Mouse (Mus musculus): ENCODE results near the gene Ttll4. TPM values are rescaled to one million over a fixed set of nuclear protein-coding genes. Genes with fewer than 3 reads are reported as not detected.

The Ttll4 gene
- polyA plus RNA-seq, 1 experiment from 2014 or later = 7.1 TPM

DNA sequence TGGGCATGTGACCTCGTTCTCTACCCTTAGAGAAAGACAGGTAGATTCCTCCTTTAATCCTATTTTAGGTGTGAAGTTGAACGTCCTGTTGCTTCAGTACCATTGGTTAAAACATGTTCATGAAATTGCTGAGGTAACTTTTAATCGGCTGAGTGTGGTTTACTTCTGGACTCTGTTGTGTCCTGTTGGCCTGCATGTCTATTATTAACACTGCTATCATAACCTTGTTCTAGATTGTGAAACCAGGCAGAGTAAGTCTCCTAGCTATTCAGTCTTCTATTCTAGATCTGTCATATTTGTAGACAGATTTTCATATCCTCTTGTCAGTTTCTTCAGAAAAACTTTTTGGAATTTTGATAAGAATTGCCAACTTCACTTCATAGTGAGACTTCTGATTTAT, 6.8 kb downstream of the Ttll4 start:
- Histone ChIP-seq H3K9me3 (ENCODE audit: control insufficient read depth, low read length) (no peaks in the 10 kb centered on the region), H3K27me3 (replicated peaks; ENCODE audit: control insufficient read depth, insufficient read depth, low read length) (no peaks in the 10 kb centered on the region), H3K27ac (ENCODE audit: low read length) (no peak overlapping the region), H3K4me1 (ENCODE audit: control insufficient read depth, insufficient read depth, low read length) (peaks cover 5% of the 10 kb centered on the region; the same call in 1 of the 2 replicates), H3K4me3 (ENCODE audit: low read length) (no peak overlapping the region), H3K9ac (ENCODE audit: low read depth, low read length) (no peak overlapping the region), H3K36me3 (ENCODE audit: control insufficient read depth, insufficient read depth, low read length) (no peaks in the 10 kb centered on the region), H3K4me2 (ENCODE audit: low read depth, low read length) (no peak overlapping the region)
- 90% methylated on average over 3 of the region's 3 CpGs for WGBS
- ATAC-seq = no peak

DNA sequence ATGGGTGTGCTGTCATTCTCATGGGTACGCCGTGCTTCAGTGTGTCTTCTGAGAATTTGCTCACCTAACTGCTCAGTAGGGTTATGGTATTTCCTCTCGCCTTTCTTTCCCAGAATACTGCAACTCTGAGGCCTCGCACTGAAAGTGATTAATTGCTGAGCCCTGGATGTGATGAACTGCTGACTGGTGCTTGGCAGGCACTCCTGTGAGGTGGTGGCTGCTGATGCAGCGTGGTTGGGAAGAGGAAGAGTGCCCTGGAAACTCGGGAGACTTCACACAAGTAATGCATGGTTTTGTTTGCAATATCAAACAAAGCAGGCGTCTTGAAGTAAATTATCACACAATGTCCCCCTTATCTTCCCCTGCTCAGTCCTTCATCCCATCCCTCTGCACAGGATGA, 11.2 kb downstream of the Ttll4 start:
- H3K4me3 ChIP-seq (ENCODE audit: low read length) = no peak overlapping the region
- no peak overlapping the region for H3K9ac ChIP-seq (ENCODE audit: low read depth, low read length)
- H3K27me3 ChIP-seq (replicated peaks; ENCODE audit: control insufficient read depth, insufficient read depth, low read length) = no peaks in the 10 kb centered on the region
- 70% methylated on average over 7 of the region's 7 CpGs for WGBS
- no peak overlapping the region for H3K4me2 ChIP-seq (ENCODE audit: low read depth, low read length)
- no peaks in the 10 kb centered on the region for H3K4me1 ChIP-seq (ENCODE audit: control insufficient read depth, insufficient read depth, low read length)
- no peak for ATAC-seq
- H3K27ac ChIP-seq (ENCODE audit: low read length) = no peak overlapping the region
- H3K9me3 ChIP-seq (ENCODE audit: control insufficient read depth, low read length) = no peaks in the 10 kb centered on the region
- no peaks in the 10 kb centered on the region; the same call in 1 of the 2 replicates for H3K36me3 ChIP-seq (ENCODE audit: control insufficient read depth, insufficient read depth, low read length)

DNA sequence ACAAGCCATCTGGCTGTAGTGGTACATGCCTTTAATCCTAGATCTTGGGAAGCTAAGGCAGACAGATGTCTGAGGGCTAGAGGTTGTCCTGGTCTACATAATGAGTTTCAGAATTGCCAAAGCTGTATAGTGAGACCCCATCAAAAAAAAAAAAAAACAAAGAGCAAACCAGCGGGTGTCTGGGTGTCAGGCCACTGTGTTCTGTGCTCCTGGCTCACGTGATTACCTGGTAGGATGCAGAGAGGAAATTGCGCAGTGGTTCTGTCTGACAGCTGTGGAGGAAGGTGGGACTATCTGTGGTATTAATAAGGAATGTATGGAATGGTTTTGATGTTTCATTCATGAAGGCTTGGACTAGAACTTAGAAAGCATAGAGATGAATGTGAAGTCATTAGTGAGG, 15.3 kb downstream of the Ttll4 start:
- Histone ChIP-seq H3K4me1 (ENCODE audit: control insufficient read depth, insufficient read depth, low read length) (no peaks in the 10 kb centered on the region), H3K36me3 (ENCODE audit: control insufficient read depth, insufficient read depth, low read length) (peaks cover 17% of the 10 kb centered on the region), H3K4me2 (ENCODE audit: low read depth, low read length) (no peak overlapping the region), H3K9me3 (ENCODE audit: control insufficient read depth, low read length) (no peaks in the 10 kb centered on the region), H3K9ac (ENCODE audit: low read depth, low read length) (no peak overlapping the region), H3K27me3 (replicated peaks; ENCODE audit: control insufficient read depth, insufficient read depth, low read length) (no peaks in the 10 kb centered on the region), H3K27ac (ENCODE audit: low read length) (no peak overlapping the region), H3K4me3 (ENCODE audit: low read length) (no peak overlapping the region)
- 89% methylated on average over 3 of the region's 3 CpGs for WGBS
- no peak for ATAC-seq

DNA sequence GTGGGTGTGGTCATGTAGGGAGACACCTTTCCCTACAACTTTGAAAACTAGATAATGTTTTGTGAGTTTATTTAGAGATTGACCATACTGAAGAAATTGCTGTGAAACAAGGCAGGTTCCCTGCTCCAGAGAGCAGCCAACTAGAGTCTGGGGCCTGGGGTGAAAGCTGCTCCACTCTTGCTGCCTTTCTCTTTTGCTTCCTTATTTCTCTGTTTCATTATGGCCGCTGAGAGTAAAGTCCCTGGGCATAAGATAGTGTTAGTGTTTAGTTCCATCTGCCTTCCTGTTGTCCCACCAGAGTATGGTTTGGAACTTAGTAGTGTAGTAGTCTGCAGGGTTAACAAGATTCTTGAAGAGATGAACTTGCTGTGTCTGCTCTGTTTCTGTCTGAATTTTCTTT, 16.3 kb downstream of the Ttll4 start:
- H3K27ac ChIP-seq (ENCODE audit: low read length) = no peak overlapping the region; the same call in 1 of the 2 replicates
- 68% methylated on average over 1 of the region's 1 CpGs for WGBS
- no peak overlapping the region for H3K9ac ChIP-seq (ENCODE audit: low read depth, low read length)
- no peak overlapping the region for H3K4me3 ChIP-seq (ENCODE audit: low read length)
- no peak for ATAC-seq
- H3K4me1 ChIP-seq (ENCODE audit: control insufficient read depth, insufficient read depth, low read length) = no peaks in the 10 kb centered on the region
- H3K36me3 ChIP-seq (ENCODE audit: control insufficient read depth, insufficient read depth, low read length) = peaks cover 17% of the 10 kb centered on the region
- H3K27me3 ChIP-seq (replicated peaks; ENCODE audit: control insufficient read depth, insufficient read depth, low read length) = no peaks in the 10 kb centered on the region
- H3K9me3 ChIP-seq (ENCODE audit: control insufficient read depth, low read length) = no peaks in the 10 kb centered on the region
- no peak overlapping the region for H3K4me2 ChIP-seq (ENCODE audit: low read depth, low read length)

DNA sequence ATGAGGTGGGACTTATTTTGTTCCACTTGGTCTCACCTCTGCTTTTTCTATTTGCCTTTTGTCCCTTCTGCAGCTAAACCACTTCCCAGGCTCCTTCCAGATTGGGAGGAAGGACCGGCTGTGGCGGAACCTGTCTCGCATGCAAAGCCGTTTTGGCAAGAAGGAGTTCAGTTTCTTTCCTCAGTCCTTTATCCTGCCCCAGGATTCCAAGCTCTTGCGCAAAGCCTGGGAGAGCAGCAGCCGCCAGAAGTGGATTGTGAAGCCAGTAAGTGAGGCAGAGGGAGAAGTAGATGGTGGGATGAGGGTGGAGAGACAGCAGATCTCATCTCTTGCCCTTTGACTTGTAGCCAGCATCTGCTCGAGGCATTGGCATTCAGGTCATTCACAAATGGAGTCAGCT, 25.6 kb downstream of the Ttll4 start:
- no peak overlapping the region for H3K4me3 ChIP-seq (ENCODE audit: low read length)
- H3K36me3 ChIP-seq (ENCODE audit: control insufficient read depth, insufficient read depth, low read length) = peaks cover 19% of the 10 kb centered on the region

DNA sequence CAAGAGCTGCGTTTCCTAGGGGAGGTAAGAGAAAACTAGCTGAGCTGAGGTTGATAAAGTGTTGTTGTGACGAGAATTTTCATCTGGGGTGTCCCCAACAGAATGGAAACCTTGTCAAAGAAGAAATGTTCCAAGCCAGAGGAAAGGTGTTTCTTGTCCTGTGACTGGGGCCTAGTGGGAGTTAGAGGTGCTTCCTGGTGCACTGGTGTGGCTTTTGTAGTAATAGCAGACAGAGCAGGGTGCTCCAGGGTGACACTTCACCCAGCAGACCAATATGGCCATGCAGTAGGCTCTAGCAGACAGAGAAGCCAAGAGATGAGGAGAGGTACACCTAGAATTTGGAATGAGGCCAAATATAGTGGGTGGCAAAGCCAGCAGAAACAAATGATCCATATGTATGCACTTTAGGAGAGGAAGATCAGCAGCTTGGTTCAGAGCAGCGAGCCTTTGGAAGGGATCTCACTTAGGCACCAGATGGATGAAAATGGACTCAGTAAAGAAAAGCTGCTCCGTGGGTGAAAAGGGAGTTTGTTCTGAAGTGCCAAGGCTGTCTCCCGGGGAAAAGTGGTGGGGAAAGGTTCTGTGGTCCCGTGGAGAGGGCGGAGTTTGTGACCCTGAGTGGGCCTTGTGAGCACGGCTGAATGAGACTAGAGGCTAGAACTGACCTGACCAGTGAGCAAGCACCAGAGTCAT, 32.5 kb downstream of the Ttll4 start:
- H3K36me3 ChIP-seq (ENCODE audit: control insufficient read depth, insufficient read depth, low read length) = peaks cover 21% of the 10 kb centered on the region
- H3K27ac ChIP-seq (ENCODE audit: low read length) = no peak overlapping the region
- no peak overlapping the region for H3K4me2 ChIP-seq (ENCODE audit: low read depth, low read length)
- no peak for ATAC-seq
- no peak overlapping the region for H3K9ac ChIP-seq (ENCODE audit: low read depth, low read length)
- WGBS = 89% methylated on average over 8 of the region's 8 CpGs
- no peaks in the 10 kb centered on the region for H3K9me3 ChIP-seq (ENCODE audit: control insufficient read depth, low read length)
- no peaks in the 10 kb centered on the region for H3K4me1 ChIP-seq (ENCODE audit: control insufficient read depth, insufficient read depth, low read length)
- no peak overlapping the region for H3K4me3 ChIP-seq (ENCODE audit: low read length)
- no peaks in the 10 kb centered on the region for H3K27me3 ChIP-seq (replicated peaks; ENCODE audit: control insufficient read depth, insufficient read depth, low read length)

More for the DNA sequence above, 25.6 kb downstream of the Ttll4 start:
- Histone ChIP-seq H3K4me2 (ENCODE audit: low read depth, low read length) (no peak overlapping the region), H3K27me3 (replicated peaks; ENCODE audit: control insufficient read depth, insufficient read depth, low read length) (no peaks in the 10 kb centered on the region), H3K27ac (ENCODE audit: low read length) (no peak overlapping the region), H3K9ac (ENCODE audit: low read depth, low read length) (no peak overlapping the region), H3K4me1 (ENCODE audit: control insufficient read depth, insufficient read depth, low read length) (no peaks in the 10 kb centered on the region), H3K9me3 (ENCODE audit: control insufficient read depth, low read length) (no peaks in the 10 kb centered on the region)
- 92% methylated on average over 7 of the region's 7 CpGs for WGBS
- ATAC-seq = no peak

DNA sequence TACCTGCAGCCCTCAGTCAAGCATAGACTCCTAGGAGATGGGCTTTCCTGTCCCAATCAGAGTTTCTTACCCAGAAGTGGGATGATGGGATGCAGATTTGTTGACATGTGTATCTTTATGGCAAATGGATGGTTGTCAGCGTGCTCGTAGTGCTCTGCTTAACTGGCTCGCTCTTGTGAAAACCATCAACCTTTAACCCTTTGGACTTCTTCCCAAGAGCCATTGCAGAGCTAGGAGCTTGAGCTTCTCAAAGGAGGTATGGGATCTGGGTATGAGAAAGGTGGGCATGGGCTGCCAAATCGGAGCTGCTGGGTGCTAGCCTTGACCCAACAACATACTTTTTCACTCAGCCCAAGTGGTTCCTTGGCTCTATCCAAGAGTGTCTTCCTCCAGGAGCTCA, 34.3 kb downstream of the Ttll4 start:
- H3K4me2 ChIP-seq (ENCODE audit: low read depth, low read length) = no peak overlapping the region
- no peak overlapping the region for H3K27ac ChIP-seq (ENCODE audit: low read length)
- 80% methylated on average over 4 of the region's 4 CpGs for WGBS
- ATAC-seq = no peak
- H3K4me3 ChIP-seq (ENCODE audit: low read length) = no peak overlapping the region
- H3K9ac ChIP-seq (ENCODE audit: low read depth, low read length) = no peak overlapping the region
- H3K27me3 ChIP-seq (replicated peaks; ENCODE audit: control insufficient read depth, insufficient read depth, low read length) = no peaks in the 10 kb centered on the region
- H3K9me3 ChIP-seq (ENCODE audit: control insufficient read depth, low read length) = no peaks in the 10 kb centered on the region
- H3K4me1 ChIP-seq (ENCODE audit: control insufficient read depth, insufficient read depth, low read length) = no peaks in the 10 kb centered on the region
- peaks cover 18% of the 10 kb centered on the region for H3K36me3 ChIP-seq (ENCODE audit: control insufficient read depth, insufficient read depth, low read length)

DNA sequence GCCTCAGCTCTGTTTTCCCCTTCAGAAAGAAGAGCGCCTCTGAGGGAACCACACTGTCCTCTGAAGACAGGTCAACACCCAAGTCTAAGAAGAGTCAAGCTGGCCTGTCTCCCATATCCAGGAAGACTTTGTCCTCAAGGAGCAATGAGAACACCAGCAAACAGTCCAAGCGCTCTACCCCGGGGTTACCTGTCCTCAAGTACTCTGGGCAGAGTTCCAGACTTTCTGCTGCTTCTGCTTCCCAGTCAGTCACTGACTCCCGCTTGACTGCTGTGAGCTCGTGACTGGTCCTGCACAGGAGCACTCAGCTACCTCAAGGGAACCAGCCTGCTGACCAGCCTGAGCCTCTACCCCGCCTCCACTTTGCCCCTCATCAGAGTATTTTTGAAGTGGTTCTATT, 35.9 kb downstream of the Ttll4 start:
- Histone ChIP-seq H3K9ac (ENCODE audit: low read depth, low read length) (no peak overlapping the region), H3K9me3 (ENCODE audit: control insufficient read depth, low read length) (no peaks in the 10 kb centered on the region), H3K4me1 (ENCODE audit: control insufficient read depth, insufficient read depth, low read length) (no peaks in the 10 kb centered on the region), H3K4me3 (ENCODE audit: low read length) (no peak overlapping the region), H3K4me2 (ENCODE audit: low read depth, low read length) (no peak overlapping the region), H3K27ac (ENCODE audit: low read length) (no peak overlapping the region), H3K27me3 (replicated peaks; ENCODE audit: control insufficient read depth, insufficient read depth, low read length) (no peaks in the 10 kb centered on the region), H3K36me3 (ENCODE audit: control insufficient read depth, insufficient read depth, low read length) (peaks cover 18% of the 10 kb centered on the region)
- WGBS = 89% methylated on average over 6 of the region's 6 CpGs
- no peak for ATAC-seq

DNA sequence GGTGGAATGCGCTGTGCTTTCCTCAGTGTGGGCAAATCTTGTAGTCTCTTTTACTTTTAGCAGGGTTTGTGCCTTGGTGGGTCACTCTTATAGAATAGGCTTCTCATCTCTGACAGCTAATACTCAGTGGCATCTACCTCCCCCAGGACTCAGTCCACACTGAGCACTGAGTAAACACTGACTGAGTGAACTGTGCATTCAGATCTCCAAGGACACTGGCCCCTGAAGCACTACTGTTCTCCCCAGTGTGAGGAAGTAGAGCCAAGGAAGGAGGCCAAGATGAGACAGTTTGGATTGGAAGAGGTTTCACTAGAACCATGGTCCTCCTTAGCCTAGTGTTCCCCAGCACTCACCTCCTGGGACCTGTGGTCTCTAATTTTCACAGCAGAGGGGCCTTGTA, 36.8 kb downstream of the Ttll4 start:
- Histone ChIP-seq H3K4me2 (ENCODE audit: low read depth, low read length) (no peak overlapping the region), H3K27me3 (replicated peaks; ENCODE audit: control insufficient read depth, insufficient read depth, low read length) (no peaks in the 10 kb centered on the region), H3K9ac (ENCODE audit: low read depth, low read length) (no peak overlapping the region), H3K27ac (ENCODE audit: low read length) (no peak overlapping the region), H3K4me1 (ENCODE audit: control insufficient read depth, insufficient read depth, low read length) (no peaks in the 10 kb centered on the region), H3K9me3 (ENCODE audit: control insufficient read depth, low read length) (no peaks in the 10 kb centered on the region), H3K4me3 (ENCODE audit: low read length) (no peak overlapping the region), H3K36me3 (ENCODE audit: control insufficient read depth, insufficient read depth, low read length) (peaks cover 18% of the 10 kb centered on the region)
- 97% methylated on average over 1 of the region's 1 CpGs for WGBS
- ATAC-seq = no peak; the same call in 1 of the 2 replicates

DNA sequence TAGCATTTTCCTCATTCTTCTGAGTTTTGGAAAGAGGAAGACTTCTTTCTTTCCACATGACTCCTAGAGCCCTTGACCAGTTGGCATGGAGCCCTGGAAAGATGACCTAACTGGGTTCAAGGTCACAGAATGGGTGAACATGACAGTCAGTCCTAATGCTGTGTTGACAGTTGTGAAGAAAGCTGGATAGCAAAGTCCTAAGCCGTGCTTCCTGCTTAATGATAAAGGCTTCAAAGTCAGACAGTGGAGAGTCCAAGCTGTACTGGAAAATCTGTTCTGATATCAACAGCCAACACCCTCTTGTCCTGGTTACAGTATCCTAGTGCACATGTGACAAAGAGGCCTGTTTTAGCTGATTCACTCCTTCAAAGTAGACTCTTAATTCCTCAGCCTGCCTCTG, 37.2 kb downstream of the Ttll4 start:
- H3K36me3 ChIP-seq (ENCODE audit: control insufficient read depth, insufficient read depth, low read length) = peaks cover 16% of the 10 kb centered on the region
- peak; percentile 69 for ATAC-seq
- no peaks in the 10 kb centered on the region for H3K4me1 ChIP-seq (ENCODE audit: control insufficient read depth, insufficient read depth, low read length)
- H3K4me3 ChIP-seq (ENCODE audit: low read length) = no peak overlapping the region
- WGBS = 83% methylated on average over 1 of the region's 1 CpGs
- no peaks in the 10 kb centered on the region for H3K9me3 ChIP-seq (ENCODE audit: control insufficient read depth, low read length)
- H3K27me3 ChIP-seq (replicated peaks; ENCODE audit: control insufficient read depth, insufficient read depth, low read length) = no peaks in the 10 kb centered on the region
- no peak overlapping the region for H3K27ac ChIP-seq (ENCODE audit: low read length)
- no peak overlapping the region for H3K4me2 ChIP-seq (ENCODE audit: low read depth, low read length)
- no peak overlapping the region for H3K9ac ChIP-seq (ENCODE audit: low read depth, low read length)
